Mouse (Mus musculus) Patski (cell line): ENCODE results near the gene Snx15. TPM values are rescaled to one million over a fixed set of nuclear protein-coding genes. Genes with fewer than 3 reads are reported as not detected.
A peak's percentile ranks its signal among the peaks of the same experiment; 100 is the strongest.

ENCODE experiments used
- ATAC-seq: fragments of 100-300 bp; one replicate; pipeline ENCODE4 v1.8.0; 2021
- CTCF ChIA-PET: fragments of 350-600 bp; sonication (Branson Sonifier 250); formaldehyde crosslinking; loops from one replicate; lab custom pipeline; 2022; ENCODE audit warnings: inconsistent platforms; lab: Charles Lee
- POLR2A ChIA-PET: fragments of 350-600 bp; sonication (Branson Sonifier 250); formaldehyde crosslinking; loops from one replicate; lab custom pipeline; 2022; ENCODE audit warnings: antibody characterized with exemption, inconsistent platforms; lab: Charles Lee
- DNase-seq: peaks from one replicate; pipeline ENCODE4 v3.0.0-alpha.2; 2011; ENCODE audit warnings: low read depth, low spot score
- H3K27me3 ChIP-seq: fragments of 371-371 bp; one replicate; pipeline ENCODE4 v1.5.1; 2021
- CTCF ChIP-seq: fragments of 100-300 bp; IDR thresholded peaks from one replicate; pipeline ENCODE4 v1.5.1; 2021
- in situ Hi-C: fragments of 300-500 bp; cut with MboI; formaldehyde crosslinking; loops from 3 replicates; pipeline ENCODE4 v1.11.1; 2018; ENCODE audit warnings: low pct_unique_long_range_greater_than_20kb, mixed read lengths
- polyA plus RNA-seq: library from polyadenylated mRNA; unstranded; gene quantifications from one replicate; pipeline ENCODE4 v1.2.3, GENCODE M21; 2021

The Snx15 gene
- polyA plus RNA-seq, 1 experiment from 2014 or later, result 40.4 TPM

- in situ Hi-C loops, result no loop called here
- no peak for TF ChIP-seq CTCF
- ATAC-seq (no peak), DNase-seq (no peak)
- ChIA-PET CTCF (interaction anchor here (1.1 kb wide), 1 partner anchor 9 kb away, joined by 4 read pairs; no protein-coding TSS in a partner anchor), POLR2A (no interaction called here)
- no peaks in the 10 kb centered on the region for H3K27me3 ChIP-seq
These were observed 23.6 kb downstream of the Snx15 start for GRCm38 (mm10) chr19:6104476-6104875.

GRCm38 (mm10) chr19:6102169-6102853 lies 25.8 kb downstream of the Snx15 start:
- TF ChIP-seq CTCF, result no peak
- in situ Hi-C loops, result no loop called here
- no peak for ATAC-seq
- ChIA-PET POLR2A (no interaction called here), CTCF (interaction anchor here (1.1 to 1.3 kb wide), 2 partner anchors 11 to 127 kb away, joined by 3 to 4 read pairs; no protein-coding TSS in a partner anchor)
- no peaks in the 10 kb centered on the region for H3K27me3 ChIP-seq
- DNase-seq, result no peak

GRCm38 (mm10) chr19:6101186-6101585 lies 26.9 kb downstream of the Snx15 start:
- no peaks in the 10 kb centered on the region for H3K27me3 ChIP-seq
- DNase-seq, result no peak
- no peak for TF ChIP-seq CTCF
- ATAC-seq, result no peak
- in situ Hi-C loops, result no loop called here
- ChIA-PET POLR2A (no interaction called here), CTCF (no interaction called here)

GRCm38 (mm10) chr19:6097847-6098246 lies 30.3 kb downstream of the Snx15 start:
- ATAC-seq, result no peak

GRCm38 (mm10) chr19:6094119-6094518 lies 34.0 kb downstream of the Snx15 start, which contains the start of gene AC131692.1:
Gene AC131692.1 (plus strand): TSS chr19:6094419.
- no peak for TF ChIP-seq CTCF
- H3K27me3 ChIP-seq, result no peaks in the 10 kb centered on the region
- in situ Hi-C loops, result no loop called here
- POLR2A ChIA-PET, result no interaction called here
- DNase-seq, result no peak
- CTCF ChIA-PET, result no interaction called here
- no peak for ATAC-seq

More at GRCm38 (mm10) chr19:6097847-6098246, 30.3 kb downstream of the Snx15 start:
- ChIA-PET POLR2A (interaction anchor here (0.7 kb wide), 1 partner anchor 37 kb away, joined by 3 read pairs; no protein-coding TSS in a partner anchor), CTCF (no interaction called here)
- H3K27me3 ChIP-seq, result no peaks in the 10 kb centered on the region
- no peak for TF ChIP-seq CTCF
- in situ Hi-C loops, result no loop called here
- no peak for DNase-seq

GRCm38 (mm10) chr19:6088841-6089240 lies 39.3 kb downstream of the Snx15 start:
- POLR2A ChIA-PET, result interaction anchor here (0.9 kb wide), 1 partner anchor 30 kb away, joined by 3 read pairs; no protein-coding TSS in a partner anchor
- CTCF ChIA-PET, result no interaction called here
- ATAC-seq (no peak), DNase-seq (no peak)
- no peaks in the 10 kb centered on the region for H3K27me3 ChIP-seq
- TF ChIP-seq CTCF, result no peak
- in situ Hi-C loops, result no loop called here

GRCm38 (mm10) chr19:6085417-6085879 lies 42.7 kb downstream of the Snx15 start:
- in situ Hi-C loops, result no loop called here
- no peak for TF ChIP-seq CTCF
- DNase-seq (peak; percentile 20), ATAC-seq (peak; percentile 68)
- POLR2A ChIA-PET, result no interaction called here
- H3K27me3 ChIP-seq, result no peaks in the 10 kb centered on the region
- CTCF ChIA-PET, result interaction anchor here (1.5 kb wide), 1 partner anchor 18 kb away, joined by 5 read pairs; no protein-coding TSS in a partner anchor

GRCm38 (mm10) chr19:6084478-6085248 lies 43.4 kb downstream of the Snx15 start, which contains the start of the genes Zfpl1 and Cdca5:
Gene Zfpl1 (minus strand): TSS chr19:6084956.
Gene Cdca5 (plus strand): TSS chr19:6084983.
- DNase-seq (peak; percentile 83), ATAC-seq (peak; percentile 44)
- no peaks in the 10 kb centered on the region for H3K27me3 ChIP-seq
- POLR2A ChIA-PET, result interaction anchor here (0.7 kb wide), 1 partner anchor 28 kb away, joined by 3 read pairs; no protein-coding TSS in a partner anchor
- in situ Hi-C loops, result no loop called here
- no peak for TF ChIP-seq CTCF
- CTCF ChIA-PET, result interaction anchor here (1.5 kb wide), 1 partner anchor 18 kb away, joined by 5 read pairs; no protein-coding TSS in a partner anchor

GRCm38 (mm10) chr19:6082156-6082555 lies 45.9 kb downstream of the Snx15 start, which contains the start of gene Gm28374:
Gene Gm28374 (minus strand): TSS chr19:6082256.
- no peak for DNase-seq
- in situ Hi-C loops, result no loop called here
- no peak for TF ChIP-seq CTCF
- H3K27me3 ChIP-seq, result no peaks in the 10 kb centered on the region
- ChIA-PET CTCF (no interaction called here), POLR2A (no interaction called here)
- ATAC-seq, result no peak

- ATAC-seq (no peak), DNase-seq (no peak)
- ChIA-PET CTCF (interaction anchor here (0.9 kb wide), 1 partner anchor 13 kb away, joined by 3 read pairs; no protein-coding TSS in a partner anchor), POLR2A (interaction anchor here (1.6 kb wide), 1 partner anchor 12 kb away, joined by 5 read pairs; the partner anchor contains the start of gene Tm7sf2)
- in situ Hi-C loops, result no loop called here
- no peaks in the 10 kb centered on the region for H3K27me3 ChIP-seq
- no peak for TF ChIP-seq CTCF
These were observed 48.1 kb downstream of the Snx15 start, which contains the start of gene Tmem262 for GRCm38 (mm10) chr19:6079983-6080480. Gene Tmem262 (plus strand): TSS chr19:6080033.
